Mouse (Mus musculus): Measurements from ENCODE around the gene Klhl25. TPM values are rescaled to one million over a fixed set of nuclear protein-coding genes. Genes with fewer than 3 reads are reported as not detected.
A peak's percentile ranks its signal among the peaks of the same experiment; 100 is the strongest.
"Not testable (repeated sequence)": the region's sequence is repeated elsewhere in the genome, so short reads cannot be mapped to it uniquely, and the experiment has no call there.

The Klhl25 gene
- polyA plus RNA-seq, 1 experiment = 31.0 TPM

GRCm38 (mm10) chr7:75848776-75849670, 913 bp downstream of the Klhl25 start:
- DNase-seq (ENCODE audit: low read depth) = peak; percentile 57
- TF ChIP-seq CTCF (IDR thresholded peaks at IDR 0.05; ENCODE audit: borderline replicate concordance, extremely low read depth, insufficient read depth, insufficient read length) (no peak), POLR2A (IDR thresholded peaks at IDR 0.05; ENCODE audit: borderline replicate concordance, extremely low read depth, insufficient read depth, insufficient read length, poor library complexity, severe bottlenecking) (no peak)

GRCm38 (mm10) chr7:75850396-75850795, 2.3 kb downstream of the Klhl25 start:
- not testable (repeated sequence) for DNase-seq (ENCODE audit: low read depth)

GRCm38 (mm10) chr7:75851290-75851689, 3.2 kb downstream of the Klhl25 start:
- DNase-seq (ENCODE audit: low read depth) = no peak
- TF ChIP-seq CTCF (IDR thresholded peaks at IDR 0.05; ENCODE audit: borderline replicate concordance, extremely low read depth, insufficient read depth, insufficient read length) (no peak), POLR2A (IDR thresholded peaks at IDR 0.05; ENCODE audit: borderline replicate concordance, extremely low read depth, insufficient read depth, insufficient read length, poor library complexity, severe bottlenecking) (no peak)

GRCm38 (mm10) chr7:75852363-75852762, 4.3 kb downstream of the Klhl25 start:
- TF ChIP-seq POLR2A (IDR thresholded peaks at IDR 0.05; ENCODE audit: borderline replicate concordance, extremely low read depth, insufficient read depth, insufficient read length, poor library complexity, severe bottlenecking) (no peak), CTCF (IDR thresholded peaks at IDR 0.05; ENCODE audit: borderline replicate concordance, extremely low read depth, insufficient read depth, insufficient read length) (no peak)
- peak; percentile 92 for DNase-seq (ENCODE audit: low read depth)

GRCm38 (mm10) chr7:75853171-75853830, 5.2 kb downstream of the Klhl25 start:
- TF ChIP-seq CTCF (IDR thresholded peaks at IDR 0.05; ENCODE audit: borderline replicate concordance, extremely low read depth, insufficient read depth, insufficient read length) (no peak), POLR2A (IDR thresholded peaks at IDR 0.05; ENCODE audit: borderline replicate concordance, extremely low read depth, insufficient read depth, insufficient read length, poor library complexity, severe bottlenecking) (no peak)
- DNase-seq (ENCODE audit: low read depth) = no peak

- TF ChIP-seq POLR2A (IDR thresholded peaks at IDR 0.05; ENCODE audit: borderline replicate concordance, extremely low read depth, insufficient read depth, insufficient read length, poor library complexity, severe bottlenecking) (no peak), CTCF (IDR thresholded peaks at IDR 0.05; ENCODE audit: borderline replicate concordance, extremely low read depth, insufficient read depth, insufficient read length) (no peak)
- DNase-seq (ENCODE audit: low read depth) = peak; percentile 88
Observed at GRCm38 (mm10) chr7:75854231-75854925, 6.3 kb downstream of the Klhl25 start.

DNA sequence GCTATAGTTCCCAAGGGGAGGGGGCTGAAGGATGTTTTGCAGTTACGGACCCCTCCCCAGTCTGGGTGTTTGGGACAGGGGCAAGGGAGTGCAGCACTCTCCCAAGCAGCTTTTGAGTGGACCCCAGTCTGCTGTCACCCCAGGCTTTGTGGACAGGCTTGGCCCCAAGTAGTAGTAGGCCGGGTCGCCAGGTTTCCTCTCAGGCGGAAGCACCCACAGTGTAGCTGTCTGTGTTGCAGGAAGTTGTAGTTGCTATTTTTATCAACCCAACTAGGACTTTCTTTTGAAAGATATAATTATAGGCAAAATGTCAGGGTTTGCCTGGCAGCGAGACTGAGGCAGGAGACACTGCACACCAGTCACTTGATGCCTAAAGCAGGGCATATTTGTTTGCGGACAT, 6.9 kb downstream of the Klhl25 start:
- DNase-seq (ENCODE audit: low read depth) = no peak
- TF ChIP-seq CTCF (IDR thresholded peaks at IDR 0.05; ENCODE audit: borderline replicate concordance, extremely low read depth, insufficient read depth, insufficient read length) (no peak), POLR2A (IDR thresholded peaks at IDR 0.05; ENCODE audit: borderline replicate concordance, extremely low read depth, insufficient read depth, insufficient read length, poor library complexity, severe bottlenecking) (no peak)

DNA sequence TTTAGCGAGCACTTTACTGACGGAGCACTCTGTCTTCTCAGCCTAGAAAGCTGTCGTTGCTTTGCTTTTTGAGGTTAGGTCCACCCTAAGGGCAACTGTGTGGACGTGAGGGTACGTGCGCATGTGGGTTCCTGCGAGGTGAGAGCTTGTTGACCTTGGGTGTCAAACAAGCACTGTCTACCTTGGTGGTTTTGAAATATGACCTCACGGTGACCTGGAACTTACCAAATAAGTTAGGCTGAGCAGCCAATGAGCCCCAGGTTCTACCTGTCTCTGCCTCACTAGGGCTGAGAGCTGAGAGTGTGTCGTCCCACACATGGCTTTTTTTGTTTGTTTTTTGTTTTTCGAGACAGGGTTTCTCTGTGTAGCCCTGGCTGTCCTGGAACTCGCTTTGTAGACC, 8.1 kb downstream of the Klhl25 start:
- DNase-seq (ENCODE audit: low read depth) = no peak
- TF ChIP-seq CTCF (IDR thresholded peaks at IDR 0.05; ENCODE audit: borderline replicate concordance, extremely low read depth, insufficient read depth, insufficient read length) = no peak
- no peak for TF ChIP-seq POLR2A (IDR thresholded peaks at IDR 0.05; ENCODE audit: borderline replicate concordance, extremely low read depth, insufficient read depth, insufficient read length, poor library complexity, severe bottlenecking)

GRCm38 (mm10) chr7:75859771-75860196, 11.7 kb downstream of the Klhl25 start:
- DNase-seq (ENCODE audit: low read depth) = peak; percentile 43
- TF ChIP-seq CTCF (IDR thresholded peaks at IDR 0.05; ENCODE audit: borderline replicate concordance, extremely low read depth, insufficient read depth, insufficient read length) (no peak), POLR2A (IDR thresholded peaks at IDR 0.05; ENCODE audit: borderline replicate concordance, extremely low read depth, insufficient read depth, insufficient read length, poor library complexity, severe bottlenecking) (no peak)

DNA sequence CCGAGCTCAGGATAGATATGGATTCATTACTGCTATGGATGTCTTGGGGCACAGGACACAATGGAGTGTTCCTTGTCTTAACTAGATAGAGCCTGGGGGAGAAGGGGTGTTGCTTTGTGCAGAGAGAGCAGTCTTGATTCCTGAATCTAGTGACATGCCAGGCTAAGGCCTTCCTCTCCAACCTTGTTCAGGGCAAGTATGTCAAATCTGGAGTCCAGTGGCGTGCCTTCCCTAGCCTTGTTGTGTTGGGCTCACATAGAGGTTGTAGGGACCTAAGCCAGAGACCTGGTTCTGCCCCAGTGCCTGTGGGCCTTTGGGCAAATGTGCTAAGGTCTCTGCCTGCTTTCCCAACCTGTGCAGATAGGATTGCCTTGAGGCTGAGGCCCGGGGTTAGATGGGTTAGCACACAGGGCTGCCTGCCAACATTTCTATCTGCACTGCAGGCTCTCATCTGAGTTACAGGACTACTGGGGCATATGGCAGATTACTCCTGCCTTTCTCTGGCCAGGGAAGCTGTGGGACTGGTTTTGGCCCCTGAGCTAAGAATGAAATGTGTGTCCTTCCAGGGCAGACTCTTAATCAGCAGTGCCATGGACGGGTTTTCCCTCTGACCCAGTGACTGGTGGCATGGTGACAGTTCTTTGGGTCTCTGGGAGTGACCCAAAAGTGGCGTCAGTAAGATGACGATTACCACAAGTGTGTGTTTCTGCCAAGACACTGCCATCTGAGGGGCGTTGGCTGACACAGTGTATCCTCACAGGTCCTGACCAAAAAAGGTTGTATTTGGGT, 13.7 kb downstream of the Klhl25 start:
- DNase-seq (ENCODE audit: low read depth) = not testable (repeated sequence)

DNA sequence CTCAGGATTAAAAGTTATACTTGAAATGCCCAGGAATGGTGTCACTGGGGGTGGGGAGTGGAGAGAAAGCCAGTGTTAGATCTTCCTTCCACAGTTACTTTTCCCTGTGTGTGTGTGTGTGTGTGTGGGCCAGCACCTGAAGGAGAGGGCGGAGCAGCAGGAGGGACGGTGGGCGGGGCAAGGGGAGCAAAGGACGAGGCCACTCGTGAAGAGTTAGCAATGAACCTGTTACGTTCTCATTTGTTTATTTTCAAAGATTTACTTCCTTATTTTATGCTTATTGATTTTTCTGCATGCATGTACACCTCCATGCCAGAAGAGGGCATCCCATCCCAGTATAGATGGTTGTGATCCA, 14.3 kb downstream of the Klhl25 start:
- not testable (repeated sequence) for DNase-seq (ENCODE audit: low read depth)

- not testable (repeated sequence) for DNase-seq (ENCODE audit: low read depth)
Observed at GRCm38 (mm10) chr7:75863248-75863911, 15.3 kb downstream of the Klhl25 start.
